Mouse (Mus musculus) MEL (cell line): ENCODE measurements around the gene Foxn2. TPM values are rescaled to one million over a fixed set of nuclear protein-coding genes. Genes with fewer than 3 reads are reported as not detected.

ENCODE experiments used
- polyA plus RNA-seq, 2 experiments: library from polyadenylated mRNA; stranded (reverse) in 1 of 2; unstranded in 1 of 2; fragments of >175 nt in 1 of 2; fragments of >200 nt in 1 of 2; gene quantifications; 2 replicates each; pipeline versions ENCODE4 v1.2.1 to v1.2.4; 2012; ENCODE audit warnings: low replicate concordance in 2 of 2, low read depth in 1 of 2; ENCODE audit not compliant: insufficient read length in 2 of 2, insufficient read depth in 1 of 2, missing spikeins in 1 of 2
- total RNA-seq: library from RNA; depleted of rRNA; stranded (reverse); fragments of 300-350 nt; gene quantifications from 2 replicates; pipeline ENCODE4 v1.2.3, GENCODE M21; 2012; rRNA removed

The Foxn2 gene
- total and polyA plus RNA-seq, 3 experiments = 20.0 to 133 (median 21.7) TPM

Other genes with a start within 250 kb of the Foxn2 start
- gene Ppp1r21, start 89.4 kb downstream of the Foxn2 start, total RNA-seq = 9.6 and 11.1 TPM in 2 replicates
- 10 to 100 TPM in 1 of 2 experiments, not detected in 1; 16.2 TPM for gene Ppp1r21, start 89.4 kb downstream of the Foxn2 start, polyA plus RNA-seq
- gene Ston1, start 157.0 kb downstream of the Foxn2 start, total RNA-seq = 0.39 and 1.0 TPM in 2 replicates
- gene Ston1, start 157.0 kb downstream of the Foxn2 start, polyA plus RNA-seq = 1 to 10 TPM in 1 of 2 experiments, not detected in 1; 4.9 TPM
- not detected in 2 replicates for gene Gtf2a1l, start 227.9 kb downstream of the Foxn2 start, total RNA-seq
- not detected for gene Gtf2a1l, start 227.9 kb downstream of the Foxn2 start, polyA plus RNA-seq